Mouse (Mus musculus) forebrain, embryonic 11.5 days (tissue): Measurements from ENCODE around the gene Hist1h2ah. TPM values are rescaled to one million over a fixed set of nuclear protein-coding genes. Genes with fewer than 3 reads are reported as not detected.
"Not testable (repeated sequence)": the region's sequence is repeated elsewhere in the genome, so short reads cannot be mapped to it uniquely, and the experiment has no call there.

Source experiments
- ATAC-seq: fragments of 200-750 bp; cut with Nextera tagmentation; replicated peaks from 2 replicates; pipeline ENCODE4 v1.8.0; 2017; ENCODE audit warnings: moderate TSS enrichment; ENCODE audit not compliant: low FRiP score
- DNase-seq: peaks from one replicate; pipeline ENCODE4 v3.0.0-alpha.2; 2017; ENCODE audit warnings: low spot score
- H3K27ac ChIP-seq: fragments of 300-500 bp; sonication (generic); 2 replicates; pipeline ENCODE4 v1.5.1; 2014; ENCODE audit warnings: low read depth, low read length
- H3K27me3 ChIP-seq: fragments of 300-500 bp; sonication (generic); 2 replicates; pipeline ENCODE4 v1.6.1; 2014; ENCODE audit warnings: mild to moderate bottlenecking, low read length, mixed read lengths; ENCODE audit not compliant: control insufficient read depth, insufficient read depth
- H3K36me3 ChIP-seq: fragments of 300-500 bp; sonication (generic); 2 replicates; pipeline ENCODE4 v1.6.1; 2014; ENCODE audit warnings: mild to moderate bottlenecking, low read length, moderate library complexity, mixed read lengths; ENCODE audit not compliant: control insufficient read depth, insufficient read depth
- H3K4me1 ChIP-seq: fragments of 300-500 bp; sonication (generic); replicated peaks from 2 replicates; pipeline ENCODE4 v1.6.1; 2014; ENCODE audit warnings: low read length, mixed read lengths; ENCODE audit not compliant: control insufficient read depth, insufficient read depth
- H3K4me2 ChIP-seq: fragments of 300-500 bp; sonication (generic); 2 replicates; pipeline ENCODE4 v1.6.1; 2014; ENCODE audit warnings: low read depth, mild to moderate bottlenecking, low read length, moderate library complexity, mixed read lengths; ENCODE audit not compliant: severe bottlenecking
- H3K4me3 ChIP-seq: fragments of 300-500 bp; sonication (generic); 2 replicates; pipeline ENCODE4 v1.5.1; 2014; ENCODE audit warnings: low read depth, low read length
- H3K9ac ChIP-seq: fragments of 300-500 bp; sonication (generic); 2 replicates; pipeline ENCODE4 v1.6.1; 2014; ENCODE audit warnings: low read length
- H3K9me3 ChIP-seq: fragments of 300-500 bp; sonication (generic); 2 replicates; pipeline ENCODE4 v1.6.1; 2016; ENCODE audit warnings: low read length, mixed read lengths; ENCODE audit not compliant: control insufficient read depth
- WGBS: fragments of 180-500 bp; shearing (Covaris S2); extraction: QIAGEN DNeasy Blood & Tissue Kit; methylation state at CpG from one replicate; pipeline ENCODE4 v1.1.7; 2014; 5-methylcytosine and 5-hydroxymethylcytosine counted together
- polyA plus RNA-seq: library from polyadenylated mRNA; unstranded; fragments of >200 nt; fragmentation: Nextera tagmentation; extraction: Ambion mirVana; gene quantifications from 2 replicates; pipeline ENCODE4 v1.2.1, GENCODE M21; 2014

The Hist1h2ah gene
- polyA plus RNA-seq, 1 experiment from 2014 or later, result 5.6 TPM

DNA sequence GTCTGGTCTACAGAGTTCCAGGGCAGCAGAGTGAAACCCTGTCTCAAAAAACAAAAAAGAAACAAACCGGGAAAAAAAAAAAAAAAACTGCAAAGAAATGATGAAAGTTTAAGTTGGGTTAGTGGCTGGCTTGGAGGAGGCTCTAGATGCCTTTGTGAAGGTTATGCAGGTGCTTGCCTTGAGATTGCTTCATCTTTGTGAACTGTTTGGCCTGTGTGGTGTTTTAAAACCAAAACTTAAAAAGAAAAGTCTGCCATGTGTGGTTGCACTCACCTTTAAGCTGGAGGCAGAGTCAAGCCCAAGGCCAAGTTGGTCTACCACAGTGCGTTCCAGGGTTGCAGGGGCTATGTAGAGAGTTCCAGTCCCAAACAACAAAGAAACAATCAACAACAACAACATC, 13.7 kb upstream of the Hist1h2ah start:
- no peaks in the 10 kb centered on the region for H3K9me3 ChIP-seq
- no peak for DNase-seq
- H3K4me1 ChIP-seq, result 0 out of 2 replicates have a peak, but pooled peaks cover 2% of the 10 kb centered on the region
- H3K4me2 ChIP-seq, result no peak overlapping the region
- no peak overlapping the region for H3K4me3 ChIP-seq
- 85% methylated on average over 2 of the region's 2 CpGs for WGBS
- no peak overlapping the region for H3K9ac ChIP-seq
- no peaks in the 10 kb centered on the region for H3K27me3 ChIP-seq
- no peak overlapping the region for H3K27ac ChIP-seq
- H3K36me3 ChIP-seq, result no peaks in the 10 kb centered on the region
- ATAC-seq, result no peak

DNA sequence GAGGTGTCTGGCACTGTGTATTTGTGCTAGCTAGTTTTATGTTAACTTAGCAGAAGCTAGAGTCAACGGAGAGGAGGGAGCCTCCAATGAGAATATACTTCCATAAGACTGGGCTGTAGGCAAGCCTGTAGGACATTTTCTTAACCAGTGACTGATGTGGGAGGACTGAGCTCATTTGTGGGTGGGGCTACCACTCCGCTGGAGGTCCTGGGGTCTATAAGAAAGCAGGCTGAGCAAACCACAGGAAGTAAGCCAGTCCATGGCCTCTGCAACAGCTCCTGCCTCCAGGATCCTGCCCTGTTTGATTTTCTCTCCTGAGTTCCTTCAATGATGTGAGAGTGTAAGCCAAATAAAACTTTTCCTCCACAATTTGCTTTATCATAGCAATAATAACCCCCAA, 9.9 kb upstream of the Hist1h2ah start:
- no peak for ATAC-seq
- Histone ChIP-seq H3K4me1 (peaks cover 2% of the 10 kb centered on the region; the same call in 1 of the 2 replicates), H3K27ac (no peak overlapping the region), H3K36me3 (no peaks in the 10 kb centered on the region), H3K9me3 (no peaks in the 10 kb centered on the region), H3K27me3 (no peaks in the 10 kb centered on the region), H3K4me3 (no peak overlapping the region), H3K4me2 (no peak overlapping the region), H3K9ac (no peak overlapping the region)
- DNase-seq, result no peak
- 61% methylated on average over 2 of the region's 2 CpGs for WGBS

DNA sequence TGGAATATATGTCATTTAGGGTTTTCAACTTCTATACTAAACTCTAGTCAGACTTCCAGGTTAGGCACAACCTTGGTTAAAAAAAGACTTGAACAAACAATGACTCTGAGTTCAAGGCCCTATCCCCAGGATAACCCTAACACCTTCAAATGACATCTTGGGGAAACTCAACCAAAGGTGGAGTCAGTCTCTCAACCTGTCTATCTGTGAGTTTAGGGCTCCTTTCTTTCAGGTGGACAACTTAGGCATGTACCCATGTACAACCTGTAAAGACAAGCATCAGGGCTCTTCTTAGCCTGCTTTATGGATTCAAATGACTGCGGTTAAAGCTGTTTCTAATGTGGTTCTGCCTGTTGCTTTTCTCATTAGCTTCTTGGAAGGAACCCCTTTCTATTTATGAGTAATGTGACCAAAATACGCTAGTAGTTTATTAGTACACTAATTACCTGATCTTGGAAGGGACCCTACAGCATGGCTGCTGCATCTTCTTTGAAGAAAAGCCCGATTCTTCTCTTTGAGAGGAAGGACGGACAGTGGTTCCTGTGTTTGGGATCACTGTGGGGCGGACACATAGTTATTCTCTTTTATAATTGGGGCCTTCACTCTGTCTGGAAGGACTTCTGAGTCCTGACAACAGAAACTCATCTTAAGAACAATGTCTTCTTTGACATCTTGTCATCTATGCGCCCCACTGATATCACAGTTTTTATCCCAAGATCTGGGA, 9.2 kb upstream of the Hist1h2ah start:
- DNase-seq (no peak), ATAC-seq (no peak)
- peaks cover under 1% of the 10 kb centered on the region; the same call in 1 of the 2 replicates for H3K4me1 ChIP-seq
- peak overlapping the region; percentile 29; the same call in 1 of the 2 replicates for H3K4me2 ChIP-seq
- no peak overlapping the region for H3K9ac ChIP-seq
- H3K4me3 ChIP-seq, result no peak overlapping the region
- no peaks in the 10 kb centered on the region for H3K36me3 ChIP-seq
- 84% methylated on average over 6 of the region's 6 CpGs for WGBS
- no peaks in the 10 kb centered on the region for H3K9me3 ChIP-seq
- no peaks in the 10 kb centered on the region for H3K27me3 ChIP-seq
- peak overlapping the region; percentile 83; the same call in 1 of the 2 replicates for H3K27ac ChIP-seq

DNA sequence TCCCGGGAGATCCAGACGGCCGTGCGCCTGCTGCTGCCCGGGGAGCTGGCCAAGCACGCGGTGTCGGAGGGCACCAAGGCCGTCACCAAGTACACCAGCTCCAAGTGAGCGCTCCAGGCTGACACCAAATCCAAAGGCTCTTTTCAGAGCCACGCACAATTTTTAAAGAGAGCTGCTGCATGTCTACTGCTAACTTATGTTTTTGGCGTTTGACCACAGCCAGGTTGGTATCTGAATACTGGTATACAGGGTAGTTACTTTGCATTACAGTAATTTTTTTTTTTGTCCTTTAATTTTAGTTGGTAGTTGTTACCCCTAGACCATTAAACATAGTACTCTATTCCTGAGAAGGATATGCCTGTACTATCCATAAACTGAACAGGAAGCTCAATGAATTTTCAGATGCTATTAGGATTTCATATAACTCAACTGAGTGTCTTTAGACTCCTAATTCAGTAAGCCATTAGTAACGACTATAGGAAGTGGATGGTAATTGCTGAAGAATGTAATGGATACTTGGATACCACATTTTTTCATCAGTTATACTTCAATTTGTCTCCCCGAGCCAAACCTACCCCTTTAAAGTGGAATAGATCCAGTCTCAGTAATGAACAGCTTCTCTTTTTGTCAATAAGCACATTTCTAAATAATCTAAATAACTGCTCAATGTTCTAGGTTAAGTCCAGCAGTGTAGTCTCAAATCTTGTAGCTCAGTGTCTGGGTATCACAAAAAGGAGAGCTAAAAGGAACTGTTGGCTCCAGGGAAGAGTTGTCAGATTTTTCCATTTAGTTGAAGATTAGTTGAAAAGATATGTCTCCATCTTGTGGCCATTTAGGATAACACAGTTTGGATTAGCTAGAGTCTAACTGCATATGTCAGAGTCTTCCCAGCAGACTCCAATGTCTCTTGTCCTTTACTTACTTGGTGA, 8.4 kb upstream of the Hist1h2ah start:
- 1% methylated on average over 10 of the region's 14 CpGs for WGBS
- Histone ChIP-seq H3K4me3 (peak overlapping the region; percentile 35), H3K36me3 (no peaks in the 10 kb centered on the region), H3K9me3 (no peaks in the 10 kb centered on the region), H3K4me1 (no peaks in the 10 kb centered on the region; the same call in 1 of the 2 replicates), H3K9ac (peak overlapping the region; percentile 62), H3K27ac (peak overlapping the region; percentile 83), H3K27me3 (no peaks in the 10 kb centered on the region), H3K4me2 (peak overlapping the region; percentile 43)
- ATAC-seq (peak; percentile 13), DNase-seq (peak; percentile 60)

DNA sequence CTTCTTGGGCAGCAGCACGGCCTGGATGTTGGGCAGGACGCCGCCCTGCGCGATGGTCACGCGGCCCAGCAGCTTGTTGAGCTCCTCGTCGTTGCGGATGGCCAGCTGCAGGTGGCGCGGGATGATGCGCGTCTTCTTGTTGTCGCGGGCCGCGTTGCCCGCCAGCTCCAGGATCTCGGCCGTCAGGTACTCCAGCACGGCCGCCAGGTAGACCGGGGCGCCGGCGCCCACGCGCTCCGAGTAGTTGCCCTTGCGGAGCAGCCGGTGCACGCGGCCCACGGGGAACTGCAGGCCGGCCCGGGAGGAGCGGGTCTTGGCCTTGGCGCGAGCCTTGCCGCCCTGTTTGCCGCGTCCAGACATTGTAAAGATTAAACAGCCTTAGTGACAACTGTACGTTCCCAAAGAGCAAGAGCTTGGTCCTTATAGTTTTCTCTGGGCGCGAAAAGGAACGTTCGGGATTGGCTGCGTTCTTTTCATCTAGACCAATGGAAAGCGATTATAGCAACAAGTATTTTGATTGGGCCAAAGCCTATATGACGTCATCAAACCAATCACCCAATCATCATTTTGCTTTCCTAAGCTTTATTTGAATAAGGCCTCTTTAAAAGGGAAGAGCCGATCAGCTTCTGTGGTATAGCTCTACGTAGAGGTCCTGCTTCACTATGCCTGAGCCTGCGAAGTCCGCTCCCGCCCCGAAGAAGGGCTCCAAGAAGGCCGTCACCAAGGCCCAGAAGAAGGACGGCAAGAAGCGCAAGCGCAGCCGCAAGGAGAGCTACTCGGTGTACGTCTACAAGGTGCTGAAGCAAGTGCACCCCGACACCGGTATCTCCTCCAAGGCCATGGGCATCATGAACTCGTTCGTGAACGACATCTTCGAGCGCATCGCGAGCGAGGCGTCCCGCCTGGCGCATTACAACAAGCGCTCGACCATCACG, 7.5 kb upstream of the Hist1h2ah start, which contains the start of the genes Hist1h2ag and Hist1h2bj:
Gene Hist1h2ag, minus strand, starts transcription at position 377 of the 935 bp plus-strand sequence.
Gene Hist1h2bj, plus strand, starts transcription at position 647 of the 935 bp plus-strand sequence.
- not testable (repeated sequence) for H3K9me3 ChIP-seq, H3K36me3 ChIP-seq, H3K4me1 ChIP-seq, H3K27me3 ChIP-seq
- Histone ChIP-seq H3K27ac (peak within 1 kb of the TSS; percentile 99), H3K4me3 (peak within 1 kb of the TSS; percentile 42), H3K4me2 (peak within 1 kb of the TSS; percentile 74), H3K9ac (peak within 1 kb of the TSS; percentile 62)
- WGBS, result under 1% methylated on average over 29 of the region's 80 CpGs
- DNase-seq (peak; percentile 85), ATAC-seq (peak; percentile 91)

DNA sequence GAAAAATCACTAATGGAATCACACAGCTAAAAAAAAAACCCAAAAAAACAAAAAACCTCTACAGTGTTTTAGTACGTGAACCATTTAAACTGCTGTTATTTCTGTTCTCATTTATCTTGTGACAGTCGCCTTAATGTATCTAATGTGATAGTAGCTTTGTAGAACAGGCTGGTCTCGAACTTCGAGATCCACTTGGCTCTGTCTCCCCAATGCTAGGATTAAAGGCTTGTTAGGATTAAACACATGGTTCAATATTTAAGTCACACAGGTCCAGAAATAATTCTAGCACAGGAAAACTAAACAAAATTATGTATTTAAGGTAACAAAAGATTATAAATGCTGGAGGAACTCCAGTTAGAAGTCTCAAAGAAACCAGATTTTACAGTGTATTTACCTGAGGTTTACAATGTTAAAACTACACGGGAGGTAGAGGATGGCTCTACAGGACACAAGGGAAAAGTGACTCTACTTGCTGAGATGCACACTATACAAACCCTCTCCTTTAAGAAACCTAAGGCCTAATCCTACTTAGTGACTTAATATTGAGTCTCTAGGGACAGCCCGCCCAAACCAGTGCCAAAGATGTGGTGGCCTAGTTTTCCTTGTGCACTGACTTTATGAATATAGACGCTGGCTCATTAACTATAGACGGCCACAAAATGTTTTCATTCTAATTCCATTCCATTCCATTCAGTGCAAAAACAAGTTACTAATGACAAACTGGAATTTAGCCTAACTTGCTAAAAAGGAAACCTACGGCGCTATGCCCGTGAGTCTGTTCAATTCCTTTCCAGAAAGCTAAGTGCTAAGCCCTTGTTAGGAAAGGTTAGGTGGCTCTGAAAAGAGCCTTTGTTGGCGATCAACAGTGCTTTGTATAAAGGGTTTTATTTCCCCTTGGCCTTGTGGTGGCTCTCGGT, 6.5 kb upstream of the Hist1h2ah start:
- H3K4me3 ChIP-seq, result peak overlapping the region; percentile 42
- ATAC-seq (no peak), DNase-seq (peak; percentile 60)
- no peaks in the 10 kb centered on the region for H3K36me3 ChIP-seq
- 2% methylated on average over 13 of the region's 13 CpGs for WGBS
- peak overlapping the region; percentile 60 for H3K9ac ChIP-seq
- H3K27ac ChIP-seq, result peak overlapping the region; percentile 99
- H3K9me3 ChIP-seq, result no peaks in the 10 kb centered on the region
- H3K4me1 ChIP-seq, result no peaks in the 10 kb centered on the region; the same call in 1 of the 2 replicates
- no peaks in the 10 kb centered on the region for H3K27me3 ChIP-seq
- peak overlapping the region; percentile 74 for H3K4me2 ChIP-seq

DNA sequence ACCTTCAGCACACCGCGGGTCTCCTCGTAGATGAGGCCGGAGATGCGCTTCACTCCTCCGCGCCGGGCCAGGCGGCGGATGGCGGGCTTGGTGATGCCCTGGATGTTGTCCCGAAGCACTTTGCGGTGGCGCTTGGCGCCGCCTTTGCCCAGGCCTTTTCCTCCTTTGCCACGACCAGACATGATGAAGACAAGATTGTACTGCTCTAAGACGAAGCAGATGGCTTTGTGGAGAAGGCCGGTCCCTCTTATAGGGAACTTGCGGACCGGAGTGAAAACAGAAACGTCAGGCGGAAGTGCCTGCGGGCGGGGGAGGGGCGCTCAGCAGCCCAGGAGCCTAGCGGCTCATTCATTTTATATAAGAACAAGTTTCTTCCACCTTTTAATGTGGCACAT, 5.8 kb upstream of the Hist1h2ah start, which contains the start of gene Hist1h4i:
Gene Hist1h4i, minus strand, starts transcription at position 221 of the 395 bp plus-strand sequence.
- Histone ChIP-seq H3K4me3 (peak within 1 kb of the TSS; percentile 42), H3K4me2 (peak within 1 kb of the TSS; percentile 74), H3K9ac (peak within 1 kb of the TSS; percentile 76), H3K27ac (peak within 1 kb of the TSS; percentile 99)
- H3K4me1 ChIP-seq, H3K27me3 ChIP-seq, H3K36me3 ChIP-seq, H3K9me3 ChIP-seq: not testable (repeated sequence)
- peak; percentile 96 for DNase-seq
- ATAC-seq, result peak; percentile 63
- WGBS, result under 1% methylated on average over 23 of the region's 27 CpGs
